Mouse (Mus musculus): ENCODE results near the gene Large2.

Large2 gene

GRCm38 (mm10) chr2:92371971-92372690, 2.5 kb downstream of the Large2 start:
- no peak for DNase-seq (ENCODE audit: low read depth, low spot score)

- DNase-seq (ENCODE audit: low read depth, low spot score) = no peak
These were observed 3.6 kb downstream of the Large2 start for GRCm38 (mm10) chr2:92370821-92371805.

- no peak for DNase-seq (ENCODE audit: low read depth, low spot score)
These were observed 4.3 kb downstream of the Large2 start for GRCm38 (mm10) chr2:92370375-92370774.

- DNase-seq (ENCODE audit: low read depth, low spot score) = no peak
These were observed 7.2 kb downstream of the Large2 start for GRCm38 (mm10) chr2:92367383-92368029.

GRCm38 (mm10) chr2:92365568-92365967, 9.1 kb downstream of the Large2 start:
- DNase-seq (ENCODE audit: low read depth, low spot score) = no peak

GRCm38 (mm10) chr2:92364086-92364485, 10.6 kb downstream of the Large2 start:
- DNase-seq (ENCODE audit: low read depth, low spot score) = no peak

- no peak for DNase-seq (ENCODE audit: low read depth, low spot score)
These were observed 12.0 kb downstream of the Large2 start for GRCm38 (mm10) chr2:92362571-92363228.

GRCm38 (mm10) chr2:92361795-92362194, 12.9 kb downstream of the Large2 start:
- no peak for DNase-seq (ENCODE audit: low read depth, low spot score)

- DNase-seq (ENCODE audit: low read depth, low spot score) = no peak
These were observed 13.8 kb downstream of the Large2 start for GRCm38 (mm10) chr2:92360893-92361292.

- DNase-seq (ENCODE audit: low read depth, low spot score) = no peak
These were observed 14.4 kb downstream of the Large2 start for GRCm38 (mm10) chr2:92360186-92360823.

- DNase-seq (ENCODE audit: low read depth, low spot score) = no peak
These were observed 15.4 kb downstream of the Large2 start for GRCm38 (mm10) chr2:92359301-92359700.

- no peak for DNase-seq (ENCODE audit: low read depth, low spot score)
These were observed 20.4 kb downstream of the Large2 start for GRCm38 (mm10) chr2:92354224-92354623.

GRCm38 (mm10) chr2:92353402-92353801, 21.3 kb downstream of the Large2 start:
- DNase-seq (ENCODE audit: low read depth, low spot score) = no peak

GRCm38 (mm10) chr2:92350686-92351085, 24.0 kb downstream of the Large2 start:
- DNase-seq (ENCODE audit: low read depth, low spot score) = no peak

- DNase-seq (ENCODE audit: low read depth, low spot score) = peak; percentile 42
These were observed 24.9 kb downstream of the Large2 start for GRCm38 (mm10) chr2:92349589-92350425.

- no peak for DNase-seq (ENCODE audit: low read depth, low spot score)
These were observed 27.5 kb downstream of the Large2 start for GRCm38 (mm10) chr2:92347191-92347590.

GRCm38 (mm10) chr2:92342418-92342817, 32.3 kb downstream of the Large2 start:
- no peak for DNase-seq (ENCODE audit: low read depth, low spot score)

GRCm38 (mm10) chr2:92331871-92332270, 42.8 kb downstream of the Large2 start:
- DNase-seq (ENCODE audit: low read depth, low spot score) = no peak

- peak; percentile 66 for DNase-seq (ENCODE audit: low read depth, low spot score)
These were observed 43.3 kb downstream of the Large2 start for GRCm38 (mm10) chr2:92331410-92331809.

- DNase-seq (ENCODE audit: low read depth, low spot score) = peak; percentile 82
These were observed 43.8 kb downstream of the Large2 start for GRCm38 (mm10) chr2:92330840-92331239.
